ENCODE assay signal across 10 mouse cellular contexts in the genomic region with DNA sequence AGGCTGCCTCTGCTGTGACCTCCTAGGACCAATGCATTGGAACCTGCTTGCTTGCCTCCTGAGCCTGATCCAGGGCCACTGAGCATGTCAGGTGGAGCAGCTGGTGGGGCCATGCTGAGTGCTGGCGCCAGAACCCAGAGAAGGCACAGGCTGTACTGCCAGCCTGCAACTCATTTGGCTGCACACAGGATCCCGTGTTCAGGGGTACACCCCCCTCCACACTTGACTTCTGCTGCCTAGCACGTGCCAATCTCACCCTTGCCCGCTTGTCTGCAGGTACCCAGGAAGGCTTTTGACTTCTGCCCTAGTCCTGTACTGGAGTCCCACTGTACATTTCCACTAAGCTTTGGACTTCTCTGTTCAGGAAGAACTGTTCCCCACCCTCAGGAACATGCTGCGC. TPM values are rescaled to one million over a fixed set of nuclear protein-coding genes. Genes with fewer than 3 reads are reported as not detected.
A peak's percentile ranks its signal among the peaks of the same experiment; 100 is the strongest.
DNase-seq lines count a peak whose midpoint lies in the region; ATAC-seq lines count a peak whose summit lies in the region.
"Had no signal": no experiment of that assay in that cellular context is flagged by ENCODE, and none has a peak within 500 bp of the region (broad histone marks: within the 10 kb centered on the region; RNA-seq: fewer than 3 reads in every experiment).

No protein-coding gene starts in this region.

- H3K27me3 ChIP-seq in midbrain, embryonic 13.5 days = no peaks in the 10 kb centered on the region
- no peaks in the 10 kb centered on the region for H3K27me3 ChIP-seq in midbrain, embryonic 14.5 days (ENCODE audit: control insufficient read depth, insufficient read depth, low read length)
- H3K27me3 ChIP-seq in forebrain, embryonic 10.5 days (ENCODE audit: poor library complexity, severe bottlenecking) = no peaks in the 10 kb centered on the region
- no peaks in the 10 kb centered on the region for H3K27me3 ChIP-seq in hindbrain, embryonic 15.5 days
- H3K27me3 ChIP-seq: heart, embryonic 13.5 days had no signal

- no peak overlapping the region for H3K27ac ChIP-seq in midbrain, embryonic 13.5 days
- no peak overlapping the region for H3K27ac ChIP-seq in midbrain, embryonic 14.5 days (replicated peaks; ENCODE audit: low read depth, low read length)
- peak overlapping the region; percentile 35; the same call in 1 of the 2 replicates for H3K27ac ChIP-seq in forebrain, embryonic 10.5 days
- peak overlapping the region; percentile 20 for H3K27ac ChIP-seq in hindbrain, embryonic 15.5 days (replicated peaks)
- H3K27ac ChIP-seq: heart, embryonic 13.5 days; left cerebral cortex, adult 2 months had no signal

- no peak for DNase-seq in midbrain, embryonic 14.5 days
- DNase-seq in forebrain, embryonic 10.5 days (ENCODE audit: extremely low spot score, low spot score) = no peak
- peak; percentile 71 for DNase-seq in skeletal muscle tissue, adult 2 months (ENCODE audit: low read depth, low spot score)
- DNase-seq in urinary bladder, postnatal 10 days (ENCODE audit: low spot score) = no peak
- DNase-seq in embryo, embryonic 9.5 days (ENCODE audit: extremely low spot score) = no peak
- DNase-seq: lung, embryonic 14.5 days had no signal

- H3K9me3 ChIP-seq in midbrain, embryonic 13.5 days = no peaks in the 10 kb centered on the region
- no peaks in the 10 kb centered on the region for H3K9me3 ChIP-seq in midbrain, embryonic 14.5 days (ENCODE audit: control insufficient read depth, low read length)
- no peaks in the 10 kb centered on the region for H3K9me3 ChIP-seq in forebrain, embryonic 10.5 days
- no peaks in the 10 kb centered on the region for H3K9me3 ChIP-seq in hindbrain, embryonic 15.5 days
- H3K9me3 ChIP-seq: heart, embryonic 13.5 days had no signal

- H3K36me3 ChIP-seq in midbrain, embryonic 13.5 days = no peaks in the 10 kb centered on the region
- H3K36me3 ChIP-seq in midbrain, embryonic 14.5 days (ENCODE audit: control insufficient read depth, insufficient read depth, low read length) = no peaks in the 10 kb centered on the region
- H3K36me3 ChIP-seq in forebrain, embryonic 10.5 days (replicated peaks) = no peaks in the 10 kb centered on the region
- H3K36me3 ChIP-seq in hindbrain, embryonic 15.5 days = no peaks in the 10 kb centered on the region
- H3K36me3 ChIP-seq: heart, embryonic 13.5 days had no signal

- 75% methylated on average over 5 of the region's 5 CpGs for WGBS in midbrain, embryonic 13.5 days
- 76% methylated on average over 5 of the region's 5 CpGs for WGBS in midbrain, embryonic 14.5 days
- 78% methylated on average over 5 of the region's 5 CpGs for WGBS in forebrain, embryonic 10.5 days
- 61% methylated on average over 5 of the region's 5 CpGs for WGBS in hindbrain, embryonic 15.5 days

- H3K4me1 ChIP-seq in midbrain, embryonic 13.5 days (replicated peaks) = peaks cover 17% of the 10 kb centered on the region
- H3K4me1 ChIP-seq in midbrain, embryonic 14.5 days (ENCODE audit: control insufficient read depth, insufficient read depth, low read length) = no peaks in the 10 kb centered on the region
- peaks cover 32% of the 10 kb centered on the region for H3K4me1 ChIP-seq in forebrain, embryonic 10.5 days
- H3K4me1 ChIP-seq in hindbrain, embryonic 15.5 days (replicated peaks) = peaks cover 22% of the 10 kb centered on the region

- no peak overlapping the region for H3K4me2 ChIP-seq in midbrain, embryonic 13.5 days (replicated peaks)
- H3K4me2 ChIP-seq in midbrain, embryonic 14.5 days (ENCODE audit: low read length) = no peak overlapping the region
- no peak overlapping the region for H3K4me2 ChIP-seq in hindbrain, embryonic 15.5 days
- H3K4me2 ChIP-seq: heart, embryonic 13.5 days; lung, embryonic 14.5 days had no signal

- H3K4me3 ChIP-seq in midbrain, embryonic 13.5 days (replicated peaks) = no peak overlapping the region
- H3K4me3 ChIP-seq in midbrain, embryonic 14.5 days (replicated peaks; ENCODE audit: low read depth, low read length) = no peak overlapping the region
- H3K4me3 ChIP-seq in forebrain, embryonic 10.5 days = no peak overlapping the region
- H3K4me3 ChIP-seq in hindbrain, embryonic 15.5 days = no peak overlapping the region
- H3K4me3 ChIP-seq: heart, embryonic 13.5 days; left cerebral cortex, adult 2 months had no signal

- ATAC-seq in midbrain, embryonic 13.5 days = no peak
- no peak for ATAC-seq in midbrain, embryonic 14.5 days (ENCODE audit: low FRiP score, low TSS enrichment)
- ATAC-seq in hindbrain, embryonic 15.5 days (ENCODE audit: low FRiP score, low read depth) = peak; percentile 69

- H3K9ac ChIP-seq in midbrain, embryonic 13.5 days (replicated peaks) = 0 out of 2 replicates have a peak overlapping the region, but pooled peaks have one; percentile 4
- no peak overlapping the region for H3K9ac ChIP-seq in midbrain, embryonic 14.5 days (replicated peaks; ENCODE audit: low read length)
- no peak overlapping the region for H3K9ac ChIP-seq in hindbrain, embryonic 15.5 days
- H3K9ac ChIP-seq: heart, embryonic 13.5 days; lung, embryonic 14.5 days had no signal

RNA-seq across cellular contexts. Expression of gene Fbxw11, which starts 19.3 kb away (rescaled TPM):
- 108 and 114 TPM in 2 replicates for polyA plus RNA-seq in midbrain, embryonic 13.5 days (2015; fragmentation: Nextera tagmentation; extraction: Ambion mirVana)
- 93.5 and 120 TPM in 2 replicates for polyA plus RNA-seq in midbrain, embryonic 14.5 days (2014; fragmentation: Nextera tagmentation; extraction: Ambion mirVana)
- polyA plus RNA-seq in forebrain, embryonic 10.5 days (2016; fragmentation: Nextera tagmentation; extraction: Ambion mirVana) = 87.0 and 90.8 TPM in 2 replicates
- 115 and 117 TPM in 2 replicates for polyA plus RNA-seq in hindbrain, embryonic 15.5 days (2015; fragmentation: Nextera tagmentation; extraction: Ambion mirVana)

Comparison
In these comparisons a context has a peak if more than half of its experiments do, and no peak if none do; other contexts are left out.
1. H3K27ac ChIP-seq: peak in forebrain, embryonic 10.5 days (single experiment) and hindbrain, embryonic 15.5 days (single experiment); none in midbrain, embryonic 13.5 days (single experiment) and midbrain, embryonic 14.5 days (single experiment).